8 mouse cellular contexts compared by ENCODE assay signal in genomic region chr6:128760416-128761143, GRCm38 (mm10). TPM values are rescaled to one million over a fixed set of nuclear protein-coding genes. Genes with fewer than 3 reads are reported as not detected.
DNase-seq lines count a peak whose midpoint lies in the region; ATAC-seq and TF ChIP-seq lines count a peak whose summit lies in the region.
"Not testable (repeated sequence)": the region's sequence is repeated elsewhere in the genome, so short reads cannot be mapped to it uniquely, and the experiment has no call there.

No protein-coding gene starts in this region.

- peak overlapping the region; percentile 71 for H3K4me3 ChIP-seq in G1E (ENCODE audit: low read depth, low read length)
- peak overlapping the region; percentile 59 for H3K4me3 ChIP-seq in forebrain, embryonic 16.5 days (replicated peaks; ENCODE audit: low read length)
- peak overlapping the region; percentile 59 for H3K4me3 ChIP-seq in lung, embryonic 14.5 days (ENCODE audit: low read depth, low read length)

- TF ChIP-seq CTCF in G1E (IDR thresholded peaks at IDR 0.05; ENCODE audit: low read depth, low read length), result peak; percentile 8; the same call in 1 of the 2 replicates
- TF ChIP-seq CTCF in lung, embryonic 14.5 days (IDR thresholded peaks at IDR 0.05; ENCODE audit: low read depth), result peak; percentile 88

- H3K27ac ChIP-seq in forebrain, embryonic 16.5 days (ENCODE audit: low read length), result peak overlapping the region; percentile 91
- peak overlapping the region; percentile 92 for H3K27ac ChIP-seq in lung, embryonic 14.5 days (ENCODE audit: low read depth)

- peak overlapping the region; percentile 52 for H3K4me2 ChIP-seq in forebrain, embryonic 16.5 days (ENCODE audit: low read length)
- H3K4me2 ChIP-seq in lung, embryonic 14.5 days, result peak overlapping the region; percentile 54

- not testable (repeated sequence) for DNase-seq in G1E (ENCODE audit: low spot score)
- peak; percentile 88 to 92 for DNase-seq in cerebellum, adult 18-20 months
- DNase-seq in heart, postnatal 36 days, result peak; percentile 89 to 93
- peak; percentile 88 to 95 for DNase-seq in layer of hippocampus, adult 8-10 months (ENCODE audit: low spot score in 2 of 2)
- DNase-seq in lung, embryonic 14.5 days, result peak; percentile 94
- peak; percentile 86 for DNase-seq in testis, postnatal 14 days (ENCODE audit: low spot score)

- H3K9ac ChIP-seq in forebrain, embryonic 16.5 days (replicated peaks; ENCODE audit: low read depth, low read length), result peak overlapping the region; percentile 72
- H3K9ac ChIP-seq in lung, embryonic 14.5 days, result peak overlapping the region; percentile 71

- peaks cover 15% of the 10 kb centered on the region for H3K9me3 ChIP-seq in G1E (replicated peaks)
- not testable (repeated sequence) for H3K9me3 ChIP-seq in forebrain, embryonic 16.5 days (ENCODE audit: control insufficient read depth, low read length); lung, embryonic 14.5 days (ENCODE audit: low read depth, low read length)

- H3K4me1 ChIP-seq in G1E (ENCODE audit: insufficient read depth, low read depth, low read length); forebrain, embryonic 16.5 days (replicated peaks; ENCODE audit: control insufficient read depth, insufficient read depth, low read length); lung, embryonic 14.5 days (ENCODE audit: insufficient read depth): not testable (repeated sequence)

- H3K27me3 ChIP-seq in G1E (ENCODE audit: insufficient read depth, low read length); forebrain, embryonic 16.5 days (replicated peaks; ENCODE audit: control insufficient read depth, insufficient read depth, low read length); lung, embryonic 14.5 days (ENCODE audit: insufficient read depth, low read length): not testable (repeated sequence)

- H3K36me3 ChIP-seq in G1E (replicated peaks); forebrain, embryonic 16.5 days (ENCODE audit: control insufficient read depth, insufficient read depth); lung, embryonic 14.5 days (ENCODE audit: insufficient read depth): not testable (repeated sequence)

- peak; percentile 48; the same call in 1 of the 2 replicates for ATAC-seq in G1E (ENCODE audit: extremely low read depth, insufficient number of reproducible peaks, low FRiP score, poor library complexity, severe bottlenecking)
- peak; percentile 68 for ATAC-seq in forebrain, embryonic 16.5 days
- ATAC-seq in lung, embryonic 14.5 days (ENCODE audit: insufficient read depth), result peak; percentile 64
- peak; percentile 74 for ATAC-seq in neutrophil, adult 5-6 weeks (ENCODE audit: extremely low read depth, insufficient number of reproducible peaks, low FRiP score, poor library complexity, severe bottlenecking)

- intact Hi-C loops in heart, postnatal 36 days (cut with DNase I), result loop anchor here (5.0 to 10.0 kb wide), 3 partner anchors 336 to 472 kb away; partner anchors contain the start of genes Clec2d and Itfg2

- under 1% methylated on average over 44 of the region's 44 CpGs for WGBS in forebrain, embryonic 16.5 days
- whole genome bisulfite sequencing in lung, embryonic 14.5 days, result under 1% methylated on average over 44 of the region's 44 CpGs

RNA-seq across cellular contexts. Expression of gene Klrb1c, which starts 28.4 kb away (rescaled TPM):
- not detected in 2 replicates for total RNA-seq in G1E (2014; fragmentation: Nextera tagmentation)
- 0.17 and 0.22 TPM in 2 replicates for total RNA-seq in G1E (2017)
- not detected in 2 replicates for polyA plus RNA-seq in G1E (2012)
- 0.15 TPM in 1 of 2 replicates, not detected in the other for polyA plus RNA-seq in forebrain, embryonic 16.5 days (2015; fragmentation: Nextera tagmentation; extraction: Ambion mirVana)
- under 1 TPM in 1 of 2 experiments, not detected in 1; 0.16 TPM for total RNA-seq in heart, postnatal 36 days (2021)
- under 1 TPM in 2 of 4 experiments, not detected in 2; 0.12 to 0.25 TPM for total RNA-seq in layer of hippocampus, adult 8-10 months (2022)
- 0.26 and 0.32 TPM in 2 replicates for polyA plus RNA-seq in lung, embryonic 14.5 days (2014; fragmentation: Nextera tagmentation; extraction: Ambion mirVana)
- total RNA-seq in neutrophil, adult 5-6 weeks (2017), result 2.4 and 3.2 TPM in 2 replicates

RNA-seq across cellular contexts. Expression of gene Klrb1, which starts 37.7 kb away (rescaled TPM):
- total RNA-seq in G1E (2014; fragmentation: Nextera tagmentation), result not detected in 2 replicates
- 0.17 TPM in 1 of 2 replicates, not detected in the other for total RNA-seq in G1E (2017)
- polyA plus RNA-seq in G1E (2012), result not detected in 2 replicates
- polyA plus RNA-seq in forebrain, embryonic 16.5 days (2015; fragmentation: Nextera tagmentation; extraction: Ambion mirVana), result not detected in 2 replicates
- total RNA-seq in heart, postnatal 36 days (2021), result not detected
- total RNA-seq in layer of hippocampus, adult 8-10 months (2022), result under 1 TPM in 2 of 4 experiments, not detected in 2; 0.52 to 0.66 TPM
- not detected in 2 replicates for polyA plus RNA-seq in lung, embryonic 14.5 days (2014; fragmentation: Nextera tagmentation; extraction: Ambion mirVana)
- 0.61 and 0.93 TPM in 2 replicates for total RNA-seq in neutrophil, adult 5-6 weeks (2017)
